Mouse (Mus musculus) lung, embryonic 14.5 days (tissue): Measurements from ENCODE around the gene Zfp991. TPM values are rescaled to one million over a fixed set of nuclear protein-coding genes. Genes with fewer than 3 reads are reported as not detected.
"Not testable (repeated sequence)": the region's sequence is repeated elsewhere in the genome, so short reads cannot be mapped to it uniquely, and the experiment has no call there.

ENCODE experiments used
- ATAC-seq: fragments of 200-750 bp; cut with Nextera tagmentation; 2 replicates; pipeline ENCODE4 v1.8.0; 2017; ENCODE audit warnings: mild to moderate bottlenecking, moderate TSS enrichment, moderate library complexity; ENCODE audit not compliant: insufficient read depth
- DNase-seq: peaks from one replicate; pipeline ENCODE4 v3.0.0-alpha.2; 2015
- H3K27ac ChIP-seq: fragments of 300-500 bp; sonication (generic); 2 replicates; pipeline ENCODE4 v1.5.1; 2014; ENCODE audit warnings: low read depth, mild to moderate bottlenecking, moderate library complexity
- H3K27me3 ChIP-seq: fragments of 300-500 bp; sonication (generic); 2 replicates; pipeline ENCODE4 v1.6.1; 2014; ENCODE audit warnings: low read length, control low read depth; ENCODE audit not compliant: insufficient read depth
- H3K36me3 ChIP-seq: fragments of 300-500 bp; sonication (generic); 2 replicates; pipeline ENCODE4 v1.6.1; 2014; ENCODE audit warnings: control low read depth; ENCODE audit not compliant: insufficient read depth
- H3K4me1 ChIP-seq: fragments of 300-500 bp; sonication (generic); 2 replicates; pipeline ENCODE4 v1.6.1; 2014; ENCODE audit warnings: antibody characterized with exemption, control low read depth; ENCODE audit not compliant: insufficient read depth
- H3K4me2 ChIP-seq: fragments of 300-500 bp; sonication (generic); 2 replicates; pipeline ENCODE4 v1.6.1; 2014; ENCODE audit warnings: mild to moderate bottlenecking
- H3K4me3 ChIP-seq: fragments of 300-500 bp; sonication (generic); 2 replicates; pipeline ENCODE4 v1.5.1; 2014; ENCODE audit warnings: low read depth, low read length
- H3K9ac ChIP-seq: fragments of 300-500 bp; sonication (generic); 2 replicates; pipeline ENCODE4 v1.6.1; 2014
- H3K9me3 ChIP-seq: fragments of 300-500 bp; sonication (generic); 2 replicates; pipeline ENCODE4 v1.6.1; 2016; ENCODE audit warnings: low read depth, low read length, control low read depth
- WGBS: fragments of 180-500 bp; shearing (Covaris S2); extraction: QIAGEN DNeasy Blood & Tissue Kit; methylation state at CpG from one replicate; pipeline ENCODE4 v1.1.7; 2014; 5-methylcytosine and 5-hydroxymethylcytosine counted together
- polyA plus RNA-seq: library from polyadenylated mRNA; unstranded; fragments of >200 nt; fragmentation: Nextera tagmentation; extraction: Ambion mirVana; gene quantifications from 2 replicates; pipeline ENCODE4 v1.2.1, GENCODE M21; 2014

Gene Zfp991
- polyA plus RNA-seq, 1 experiment from 2014 or later = 4.9 TPM

DNA sequence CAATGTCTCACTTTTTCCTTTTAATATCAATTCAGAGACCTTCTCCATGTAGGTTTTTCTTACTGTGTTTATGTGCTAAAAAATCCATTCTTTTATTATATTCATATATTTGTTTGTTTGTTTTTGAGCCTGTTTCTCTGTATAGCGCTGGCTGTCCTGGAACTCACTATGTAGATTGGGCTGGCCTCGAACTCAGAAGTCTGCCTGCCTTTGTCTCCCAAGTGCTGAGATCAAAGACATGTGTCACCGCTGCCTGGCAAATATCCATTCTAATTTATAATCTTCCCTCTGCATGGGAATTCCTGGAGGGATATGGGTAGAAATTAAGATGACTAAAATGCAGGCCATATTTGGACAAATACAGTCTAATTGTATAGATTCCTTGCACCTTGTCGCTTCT is 85.8 kb downstream of the Zfp991 start:
- DNase-seq, H3K36me3 ChIP-seq, H3K9me3 ChIP-seq, H3K4me1 ChIP-seq, H3K4me2 ChIP-seq, H3K9ac ChIP-seq, H3K4me3 ChIP-seq, H3K27ac ChIP-seq, ATAC-seq, H3K27me3 ChIP-seq: not testable (repeated sequence)
- WGBS = 65% methylated on average over 2 of the region's 4 CpGs

DNA sequence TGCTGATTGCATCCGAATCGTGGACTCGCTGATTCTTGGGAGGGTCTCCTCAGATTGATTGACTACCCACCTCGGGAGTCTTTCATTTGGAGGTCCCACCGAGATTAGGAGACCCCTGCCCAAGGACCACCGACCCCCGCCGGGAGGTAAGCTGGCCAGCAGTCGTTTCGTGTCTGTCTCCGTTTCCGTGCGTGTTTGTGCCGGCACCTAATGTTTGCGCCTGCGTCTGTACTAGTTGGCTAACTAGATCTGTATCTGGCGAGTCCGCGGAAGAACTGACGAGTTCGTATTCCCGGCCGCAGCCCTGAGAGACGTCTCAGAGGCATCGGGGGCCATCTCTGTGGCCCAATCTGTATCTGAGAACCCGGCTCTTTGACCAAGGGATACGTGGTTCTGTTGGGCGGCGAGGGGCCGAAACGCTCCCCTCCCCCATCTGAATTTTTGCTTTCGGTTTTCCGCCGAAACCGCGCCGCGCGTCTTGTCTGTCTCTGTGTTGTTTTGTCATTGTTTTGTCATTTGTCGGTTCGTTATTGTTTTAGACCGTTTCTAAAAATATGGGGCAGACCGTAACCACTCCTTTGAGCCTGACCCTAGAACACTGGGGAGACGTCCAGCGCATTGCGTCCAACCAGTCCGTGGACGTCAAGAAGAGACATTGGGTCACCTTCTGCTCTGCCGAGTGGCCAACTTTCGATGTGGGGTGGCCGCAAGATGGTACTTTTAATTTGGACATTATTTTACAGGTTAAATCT is 87.7 kb downstream of the Zfp991 start:
- not testable (repeated sequence) for H3K9me3 ChIP-seq, DNase-seq, H3K27me3 ChIP-seq, H3K9ac ChIP-seq, H3K36me3 ChIP-seq, H3K27ac ChIP-seq, H3K4me1 ChIP-seq, ATAC-seq
- Histone ChIP-seq H3K4me2 (peak overlapping the region; percentile 40; the same call in 1 of the 2 replicates), H3K4me3 (peak overlapping the region; percentile 27)
- 63% methylated on average over 50 of the region's 51 CpGs for WGBS

DNA sequence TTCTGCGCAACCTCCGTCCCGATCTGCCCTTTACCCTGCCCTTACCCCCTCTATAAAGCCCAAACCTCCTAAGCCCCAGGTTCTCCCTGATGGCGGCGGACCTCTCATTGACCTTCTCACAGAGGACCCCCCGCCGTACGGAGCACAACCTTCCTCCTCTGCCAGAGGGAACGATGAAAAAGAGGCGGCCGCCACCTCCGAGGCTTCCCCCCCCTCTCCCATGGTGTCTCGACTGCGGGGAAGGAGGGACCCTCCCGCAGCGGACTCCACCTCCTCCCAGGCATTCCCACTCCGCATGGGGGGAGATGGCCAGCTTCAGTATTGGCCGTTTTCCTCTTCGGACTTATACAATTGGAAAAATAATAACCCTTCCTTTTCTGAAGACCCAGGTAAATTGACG is 88.4 kb downstream of the Zfp991 start:
- H3K4me1 ChIP-seq, H3K27ac ChIP-seq, H3K27me3 ChIP-seq, H3K4me3 ChIP-seq, H3K9ac ChIP-seq, H3K36me3 ChIP-seq, H3K4me2 ChIP-seq, H3K9me3 ChIP-seq, ATAC-seq, DNase-seq: not testable (repeated sequence)
- 68% methylated on average over 11 of the region's 20 CpGs for WGBS

DNA sequence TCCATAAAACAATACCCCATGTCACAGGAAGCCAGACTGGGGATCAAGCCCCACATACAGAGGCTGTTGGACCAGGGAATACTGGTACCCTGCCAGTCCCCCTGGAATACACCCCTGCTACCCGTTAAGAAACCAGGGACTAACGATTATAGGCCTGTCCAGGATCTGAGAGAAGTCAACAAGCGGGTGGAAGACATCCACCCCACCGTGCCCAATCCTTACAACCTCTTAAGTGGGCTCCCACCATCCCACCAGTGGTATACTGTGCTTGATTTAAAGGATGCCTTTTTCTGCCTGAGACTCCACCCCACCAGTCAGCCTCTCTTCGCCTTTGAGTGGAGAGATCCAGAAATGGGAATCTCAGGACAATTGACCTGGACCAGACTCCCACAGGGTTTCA is 90.2 kb downstream of the Zfp991 start:
- not testable (repeated sequence) for H3K4me1 ChIP-seq, H3K27me3 ChIP-seq, H3K36me3 ChIP-seq, H3K4me2 ChIP-seq, DNase-seq, H3K4me3 ChIP-seq, H3K9ac ChIP-seq, ATAC-seq, H3K27ac ChIP-seq
- H3K9me3 ChIP-seq = peaks cover 13% of the 10 kb centered on the region
- 84% methylated on average over 5 of the region's 5 CpGs for WGBS

DNA sequence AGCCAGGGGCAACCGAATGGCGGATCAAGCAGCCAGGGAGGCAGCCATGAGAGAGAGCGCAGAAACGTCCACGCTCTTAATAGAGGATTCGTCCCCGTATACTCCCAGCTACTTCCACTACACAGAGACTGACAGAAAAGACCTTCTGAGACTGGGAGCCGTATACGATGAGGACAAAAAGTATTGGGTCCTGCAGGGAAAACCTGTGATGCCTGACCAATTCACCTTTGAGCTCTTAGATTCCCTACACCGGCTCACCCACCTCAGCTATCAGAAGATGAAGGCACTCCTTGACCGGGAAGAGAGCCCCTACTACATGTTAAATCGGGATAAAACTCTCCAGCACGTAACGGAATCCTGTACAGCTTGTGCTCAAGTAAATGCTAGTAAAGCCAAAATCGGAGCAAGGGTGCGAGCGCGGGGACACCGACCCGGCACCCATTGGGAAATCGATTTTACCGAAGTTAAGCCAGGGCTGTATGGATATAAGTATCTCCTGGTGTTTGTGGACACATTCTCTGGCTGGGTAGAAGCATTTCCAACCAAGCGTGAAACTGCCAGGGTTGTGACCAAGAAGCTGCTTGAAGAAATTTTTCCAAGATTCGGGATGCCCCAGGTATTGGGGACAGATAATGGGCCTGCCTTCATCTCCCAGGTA is 92.1 kb downstream of the Zfp991 start:
- H3K4me3 ChIP-seq, H3K4me1 ChIP-seq, H3K27me3 ChIP-seq, H3K36me3 ChIP-seq, H3K4me2 ChIP-seq, H3K27ac ChIP-seq, H3K9ac ChIP-seq, ATAC-seq, DNase-seq: not testable (repeated sequence)
- 93% methylated on average over 23 of the region's 24 CpGs for WGBS
- peaks cover 13% of the 10 kb centered on the region for H3K9me3 ChIP-seq

DNA sequence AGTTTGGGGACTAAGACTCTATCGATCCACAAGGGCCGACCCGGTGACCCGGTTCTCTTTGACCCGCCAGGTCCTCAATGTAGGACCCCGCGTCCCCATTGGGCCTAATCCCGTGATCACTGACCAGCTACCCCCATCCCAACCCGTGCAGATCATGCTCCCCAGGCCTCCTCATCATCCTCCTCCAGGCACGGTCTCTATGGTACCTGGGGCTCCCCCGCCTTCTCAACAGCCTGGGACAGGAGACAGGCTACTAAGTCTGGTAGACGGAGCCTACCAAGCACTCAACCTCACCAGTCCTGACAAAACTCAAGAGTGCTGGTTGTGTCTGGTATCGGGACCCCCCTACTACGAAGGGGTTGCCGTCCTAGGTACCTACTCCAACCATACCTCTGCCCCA is 93.8 kb downstream of the Zfp991 start:
- H3K4me2 ChIP-seq, H3K27me3 ChIP-seq, DNase-seq, H3K36me3 ChIP-seq, H3K4me1 ChIP-seq, H3K9me3 ChIP-seq, H3K9ac ChIP-seq, H3K4me3 ChIP-seq, H3K27ac ChIP-seq, ATAC-seq: not testable (repeated sequence)
- 91% methylated on average over 7 of the region's 15 CpGs for WGBS

DNA sequence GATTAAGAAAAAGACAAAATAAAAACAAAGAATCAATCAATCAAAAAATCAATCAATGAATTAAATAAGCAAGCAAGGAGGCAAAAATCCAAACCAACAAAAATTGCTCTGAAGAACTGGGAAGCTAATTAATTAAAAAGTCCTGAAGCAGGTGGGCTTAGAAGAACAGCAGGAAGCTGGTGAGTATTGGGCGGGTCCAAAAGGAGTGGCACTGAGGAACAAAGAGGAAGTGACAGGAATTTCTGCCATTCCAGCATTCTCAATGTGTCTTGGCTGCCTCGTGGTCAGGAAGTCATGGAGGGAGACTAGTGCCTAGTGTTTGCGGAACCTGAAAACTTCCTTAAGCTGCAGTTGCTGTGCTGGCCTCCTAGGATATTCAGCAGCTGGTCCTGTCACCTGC is 98.2 kb downstream of the Zfp991 start:
- H3K27ac ChIP-seq, ATAC-seq, H3K4me1 ChIP-seq, H3K9ac ChIP-seq, H3K27me3 ChIP-seq, DNase-seq, H3K4me2 ChIP-seq, H3K36me3 ChIP-seq, H3K4me3 ChIP-seq: not testable (repeated sequence)
- 64% methylated on average over 2 of the region's 3 CpGs for WGBS
- peaks cover 21% of the 10 kb centered on the region for H3K9me3 ChIP-seq

Other genes with a start within 250 kb of the Zfp991 start
- gene Gm21411, start 222.4 kb upstream of the Zfp991 start, polyA plus RNA-seq = not detected in 2 replicates
- gene Zfp989, start 160.1 kb upstream of the Zfp991 start, polyA plus RNA-seq = not detected in 2 replicates
- gene Rex2, start 110.2 kb upstream of the Zfp991 start, polyA plus RNA-seq = not detected in 2 replicates
- gene Zfp988, start 173.6 kb downstream of the Zfp991 start, polyA plus RNA-seq = 0.32 TPM in 1 of 2 replicates, not detected in the other
- gene Zfp978, start 229.3 kb downstream of the Zfp991 start, polyA plus RNA-seq = 0.21 TPM in 1 of 2 replicates, not detected in the other